23 mouse cellular contexts compared by ENCODE assay signal in the genomic region with DNA sequence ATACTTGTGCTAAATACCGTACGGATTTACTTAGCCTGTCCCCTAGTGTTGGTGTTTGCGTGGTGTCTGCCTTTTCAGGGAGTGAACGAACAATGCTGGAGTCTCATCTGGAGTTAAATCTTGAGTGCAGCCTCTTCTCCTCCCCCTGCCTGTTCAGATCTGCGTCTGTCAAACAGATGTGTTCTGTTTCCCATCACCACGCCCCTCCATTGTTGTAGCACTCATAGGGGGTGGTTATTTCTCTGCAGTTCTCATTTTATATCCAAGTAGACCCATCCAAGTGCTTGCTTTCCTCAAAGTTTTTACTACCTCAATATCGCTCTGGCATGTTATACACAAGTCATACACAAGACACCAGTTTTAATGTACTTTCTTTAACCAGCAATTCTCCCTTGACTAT.
DNase-seq lines count a peak whose midpoint lies in the region; ATAC-seq and TF ChIP-seq lines count a peak whose summit lies in the region.
"Had no signal": no experiment of that assay in that cellular context is flagged by ENCODE, and none has a peak within 500 bp of the region (broad histone marks: within the 10 kb centered on the region; RNA-seq: fewer than 3 reads in every experiment).

No protein-coding gene starts in this region.

- peaks cover 10% of the 10 kb centered on the region for H3K36me3 ChIP-seq in lung, embryonic 14.5 days (ENCODE audit: insufficient read depth)
- 0 out of 2 replicates have a peak, but pooled peaks cover 3% of the 10 kb centered on the region for H3K36me3 ChIP-seq in limb, embryonic 11.5 days (ENCODE audit: control insufficient read depth, insufficient read depth, low read length)
- peaks cover 3% of the 10 kb centered on the region; the same call in 1 of the 2 replicates for H3K36me3 ChIP-seq in lung, embryonic 16.5 days (ENCODE audit: control insufficient read depth, insufficient read depth, low read length)
- H3K36me3 ChIP-seq in thymus, adult 2 months (ENCODE audit: control insufficient read depth, insufficient read depth, low read length), result no peaks in the 10 kb centered on the region

- H3K4me3 ChIP-seq in lung, embryonic 14.5 days (ENCODE audit: low read depth, low read length), result no peak overlapping the region
- no peak overlapping the region for H3K4me3 ChIP-seq in lung, adult 2 months (replicated peaks; ENCODE audit: extremely low read depth, low read depth, low read length)
- no peak overlapping the region for H3K4me3 ChIP-seq in limb, embryonic 11.5 days (ENCODE audit: low read depth, low read length)
- no peak overlapping the region for H3K4me3 ChIP-seq in lung, embryonic 16.5 days (ENCODE audit: low read length)
- H3K4me3 ChIP-seq in thymus, adult 2 months (ENCODE audit: control insufficient read depth, insufficient read depth, low read length), result no peak overlapping the region
- H3K4me3 ChIP-seq: forebrain, embryonic 13.5 days; gastrocnemius, adult 2 months; heart, embryonic 10.5 days; megakaryocyte, embryonic 14.5 days; midbrain, embryonic 13.5 days had no signal

- H3K4me1 ChIP-seq in lung, embryonic 14.5 days (ENCODE audit: insufficient read depth), result no peaks in the 10 kb centered on the region
- no peaks in the 10 kb centered on the region for H3K4me1 ChIP-seq in lung, adult 2 months (ENCODE audit: control insufficient read depth, insufficient read depth, low read length)
- peaks cover 6% of the 10 kb centered on the region; the same call in 1 of the 2 replicates for H3K4me1 ChIP-seq in limb, embryonic 11.5 days (ENCODE audit: control insufficient read depth, insufficient read depth, low read length)
- H3K4me1 ChIP-seq in lung, embryonic 16.5 days (replicated peaks; ENCODE audit: control insufficient read depth, insufficient read depth, low read length), result 0 out of 2 replicates have a peak, but pooled peaks cover 2% of the 10 kb centered on the region
- no peaks in the 10 kb centered on the region for H3K4me1 ChIP-seq in thymus, adult 2 months (replicated peaks; ENCODE audit: control insufficient read depth, insufficient read depth, low read length)
- H3K4me1 ChIP-seq: forebrain, embryonic 13.5 days; megakaryocyte, embryonic 14.5 days; midbrain, embryonic 13.5 days had no signal

- no peak overlapping the region for H3K9ac ChIP-seq in lung, embryonic 14.5 days
- no peak overlapping the region for H3K9ac ChIP-seq in limb, embryonic 11.5 days (ENCODE audit: low read length)
- H3K9ac ChIP-seq in lung, embryonic 16.5 days (ENCODE audit: low read length), result no peak overlapping the region
- H3K9ac ChIP-seq: forebrain, embryonic 13.5 days; liver, postnatal 0 days; midbrain, embryonic 13.5 days had no signal

- peak; percentile 89 for DNase-seq in lung, embryonic 14.5 days
- no peak for DNase-seq in lung, adult 2 months
- DNase-seq in limb, embryonic 11.5 days (ENCODE audit: low spot score), result no peak
- peak; percentile 49 to 61 for DNase-seq in lung, postnatal 4 days
- DNase-seq in left cerebral cortex, postnatal 14 days (ENCODE audit: low spot score in 2 of 2), result no peak
- DNase-seq in thymus, adult 2 months, result no peak
- DNase-seq in urinary bladder, adult 18-20 months (ENCODE audit: low spot score in 2 of 2), result no peak
- DNase-seq: adrenal gland, postnatal 14 days; cerebellum, adult 2 months; cerebellum, postnatal 25 days; gastrocnemius, adult 2 months; kidney, adult 18-20 months; kidney, postnatal 10 days; liver, postnatal 0 days; right cerebral cortex, postnatal 14 days had no signal

- peak; percentile 22; the same call in 1 of the 2 replicates for TF ChIP-seq CTCF in lung, embryonic 14.5 days (IDR thresholded peaks at IDR 0.05; ENCODE audit: low read depth)
- no peak for TF ChIP-seq CTCF in lung, adult 2 months (IDR thresholded peaks at IDR 0.05; ENCODE audit: insufficient read depth, low read length)
- TF ChIP-seq CTCF in thymus, adult 2 months (IDR thresholded peaks at IDR 0.05; ENCODE audit: borderline replicate concordance, control insufficient read depth, extremely low read depth, insufficient read depth, low read length, poor library complexity), result no peak

- no peaks in the 10 kb centered on the region for H3K27me3 ChIP-seq in lung, embryonic 14.5 days (ENCODE audit: insufficient read depth, low read length)
- no peaks in the 10 kb centered on the region for H3K27me3 ChIP-seq in limb, embryonic 11.5 days (ENCODE audit: control insufficient read depth, insufficient read depth, low read length)
- H3K27me3 ChIP-seq in lung, embryonic 16.5 days (ENCODE audit: control insufficient read depth, insufficient read depth, low read depth, low read length), result no peaks in the 10 kb centered on the region
- H3K27me3 ChIP-seq in thymus, adult 2 months (ENCODE audit: control insufficient read depth, insufficient read depth, low read length), result no peaks in the 10 kb centered on the region
- H3K27me3 ChIP-seq: forebrain, embryonic 13.5 days; megakaryocyte, embryonic 14.5 days; midbrain, embryonic 13.5 days had no signal

- 42% methylated on average over 7 of the region's 7 CpGs for WGBS in lung, embryonic 14.5 days
- WGBS in lung, adult 2 months, result 61% methylated on average over 7 of the region's 7 CpGs
- 45% methylated on average over 7 of the region's 7 CpGs for WGBS in limb, embryonic 11.5 days
- 40% methylated on average over 7 of the region's 7 CpGs for WGBS in lung, embryonic 16.5 days
- 92% methylated on average over 7 of the region's 7 CpGs for WGBS in thymus, adult 2 months

- intact Hi-C loops in left cerebral cortex, postnatal 14 days (cut with DNase I), result no loop called here

- peak; percentile 92 for ATAC-seq in lung, embryonic 14.5 days (ENCODE audit: insufficient read depth)
- peak; percentile 51; the same call in 1 of the 2 replicates for ATAC-seq in limb, embryonic 11.5 days (ENCODE audit: insufficient number of reproducible peaks, low FRiP score, low TSS enrichment, low read depth)
- ATAC-seq in lung, embryonic 16.5 days (ENCODE audit: low read depth), result peak; percentile 93
- ATAC-seq: forebrain, embryonic 13.5 days; hindbrain, postnatal 0 days; liver, postnatal 0 days; midbrain, embryonic 13.5 days had no signal

- no peak overlapping the region for H3K4me2 ChIP-seq in lung, embryonic 14.5 days
- no peak overlapping the region for H3K4me2 ChIP-seq in limb, embryonic 11.5 days (ENCODE audit: low read depth, severe bottlenecking)
- no peak overlapping the region for H3K4me2 ChIP-seq in lung, embryonic 16.5 days (ENCODE audit: low read depth, low read length)
- H3K4me2 ChIP-seq: forebrain, embryonic 13.5 days; liver, embryonic 11.5 days; midbrain, embryonic 13.5 days had no signal

- no peaks in the 10 kb centered on the region for H3K9me3 ChIP-seq in lung, embryonic 14.5 days (ENCODE audit: low read depth, low read length)
- no peaks in the 10 kb centered on the region for H3K9me3 ChIP-seq in limb, embryonic 11.5 days (ENCODE audit: control insufficient read depth, low read length)
- H3K9me3 ChIP-seq in lung, embryonic 16.5 days (ENCODE audit: control insufficient read depth, low read length), result no peaks in the 10 kb centered on the region
- H3K9me3 ChIP-seq: forebrain, embryonic 13.5 days; heart, embryonic 10.5 days; midbrain, embryonic 13.5 days had no signal

- TF ChIP-seq POLR2A in lung, adult 2 months (IDR thresholded peaks at IDR 0.05; ENCODE audit: borderline replicate concordance, extremely low read depth, low read depth, low read length), result no peak
- TF ChIP-seq POLR2A in thymus, adult 2 months (IDR thresholded peaks at IDR 0.05; ENCODE audit: control insufficient read depth, extremely low read depth, insufficient read depth, low read length, poor library complexity), result no peak

- H3K27ac ChIP-seq in lung, embryonic 14.5 days (ENCODE audit: low read depth), result peak overlapping the region; percentile 60; the same call in 1 of the 2 replicates
- no peak overlapping the region for H3K27ac ChIP-seq in limb, embryonic 11.5 days (replicated peaks; ENCODE audit: low read depth, low read length)
- H3K27ac ChIP-seq in lung, embryonic 16.5 days (ENCODE audit: low read length), result peak overlapping the region; percentile 77
- no peak overlapping the region for H3K27ac ChIP-seq in thymus, adult 2 months (ENCODE audit: control insufficient read depth, insufficient read depth, low read length)
- H3K27ac ChIP-seq: forebrain, embryonic 13.5 days; gastrocnemius, adult 2 months; hindbrain, postnatal 0 days; midbrain, embryonic 13.5 days; stomach, postnatal 0 days had no signal

Comparison
In these comparisons a context has a peak if more than half of its experiments do, and no peak if none do; other contexts are left out.
1. DNase-seq: peak in lung, embryonic 14.5 days (single experiment) and lung, postnatal 4 days (2 of 2); none in lung, adult 2 months (single experiment), limb, embryonic 11.5 days (single experiment), left cerebral cortex, postnatal 14 days (0 of 2), thymus, adult 2 months (single experiment) and urinary bladder, adult 18-20 months (0 of 2).
2. H3K27ac ChIP-seq: peak in lung, embryonic 14.5 days (single experiment) and lung, embryonic 16.5 days (single experiment); none in limb, embryonic 11.5 days (single experiment) and thymus, adult 2 months (single experiment).
3. Peak in every context shown above with its lines, with median percentiles within 50 percentile points of each other: ATAC-seq.